Mouse (Mus musculus): ENCODE results near the gene Dync1li1. TPM values are rescaled to one million over a fixed set of nuclear protein-coding genes. Genes with fewer than 3 reads are reported as not detected.

The Dync1li1 gene
- total RNA-seq, 2 experiments from 2014 or later, result 44.3 to 46.6 TPM

DNA sequence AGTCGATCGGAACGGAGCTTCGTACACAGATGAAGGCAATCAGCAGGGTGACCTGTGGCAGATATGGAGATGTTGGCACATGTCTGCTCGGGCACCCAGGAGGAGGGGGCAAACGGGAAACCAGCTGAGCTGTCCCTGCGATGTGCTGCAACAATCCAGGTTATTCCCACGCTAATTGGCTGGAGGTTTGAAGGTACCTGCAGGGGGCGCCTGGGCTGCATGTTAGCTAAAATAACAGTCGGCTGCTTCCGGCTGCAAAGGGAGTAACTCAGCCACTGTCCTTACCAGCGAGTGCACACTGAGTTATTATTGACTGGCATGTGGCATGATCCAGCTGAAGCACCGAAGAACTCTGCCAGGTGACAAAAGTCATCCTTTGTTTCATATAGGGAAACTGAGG, 74.8 kb downstream of the Dync1li1 start:
- peak in 1 of 2 experiments; percentile 49 for DNase-seq (ENCODE audit: low spot score in 2 of 2)

DNA sequence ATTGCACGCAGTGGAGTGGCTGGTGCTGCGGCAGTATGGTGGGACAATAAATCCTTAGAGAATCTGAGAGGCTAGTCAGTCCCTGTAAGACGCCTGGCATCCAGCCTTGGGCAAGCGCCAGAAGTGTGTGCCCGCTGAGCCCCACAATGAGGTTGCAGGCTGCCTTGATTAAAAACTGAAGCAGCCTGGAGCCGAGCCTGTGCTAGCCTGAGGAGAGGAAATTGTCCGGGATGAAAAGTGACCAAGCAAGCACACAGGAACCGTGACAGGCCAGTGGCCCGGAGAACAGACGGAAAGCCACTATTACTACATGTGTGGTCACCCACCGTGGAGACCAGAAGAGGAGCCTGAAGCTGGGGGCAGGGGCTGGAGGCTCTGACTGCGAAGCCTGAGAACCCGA, 78.4 kb downstream of the Dync1li1 start:
- DNase-seq (ENCODE audit: low spot score in 2 of 2), result peak in 1 of 2 experiments; percentile 44

DNA sequence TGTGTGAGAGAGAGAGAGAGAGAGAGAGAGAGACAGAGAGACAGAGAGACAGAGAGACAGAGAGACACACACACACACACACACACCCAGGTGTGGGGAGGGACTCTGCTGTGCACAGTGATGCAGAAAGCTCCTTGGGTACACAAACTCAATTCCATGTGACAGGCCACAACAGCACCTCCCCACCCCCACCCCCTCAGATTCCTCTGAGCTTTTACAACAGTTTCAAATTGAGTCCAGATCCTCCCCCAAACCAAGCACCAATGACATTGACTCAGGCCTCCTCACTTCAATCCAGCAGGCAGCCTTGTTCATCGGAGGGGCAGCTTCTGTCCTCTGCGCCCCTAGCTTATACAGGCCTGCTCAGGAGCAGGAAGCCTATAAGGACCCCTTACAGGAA, 78.9 kb downstream of the Dync1li1 start:
- DNase-seq (ENCODE audit: low spot score in 2 of 2), result no peak

GRCm38 (mm10) chr9:114768066-114768465, 79.5 kb downstream of the Dync1li1 start:
- no peak for DNase-seq (ENCODE audit: low spot score in 2 of 2)

GRCm38 (mm10) chr9:114770224-114770623, 81.6 kb downstream of the Dync1li1 start:
- no peak for DNase-seq (ENCODE audit: low spot score in 2 of 2)

- no peak for DNase-seq (ENCODE audit: low spot score in 2 of 2)
Measured at GRCm38 (mm10) chr9:114771565-114771964, 83.0 kb downstream of the Dync1li1 start.

Other genes with a start within 250 kb of the Dync1li1 start
- not detected for gene Ccr4, start 183.9 kb upstream of the Dync1li1 start, total RNA-seq (2021)
- not detected for gene C130032M10Rik, start 173.1 kb upstream of the Dync1li1 start, total RNA-seq (2021)
- under 1 TPM; 0.05 to 0.07 TPM for gene Trim71, start 124.4 kb upstream of the Dync1li1 start, total RNA-seq (2021)
- gene Cnot10, start 48.6 kb upstream of the Dync1li1 start, total RNA-seq (2021), result 10 to 100 TPM; 31.3 to 37.0 TPM
- 10 to 100 TPM; 22.0 to 22.4 TPM for gene Cmtm6, start 42.3 kb downstream of the Dync1li1 start, total RNA-seq (2021)
- gene Cmtm7, start 93.1 kb downstream of the Dync1li1 start, total RNA-seq (2021), result 10 to 100 TPM; 27.5 to 32.2 TPM
- 1 to 10 TPM; 3.3 to 3.9 TPM for gene Cmtm8, start 155.4 kb downstream of the Dync1li1 start, total RNA-seq (2021)
- gene Gpd1l, start 245.2 kb downstream of the Dync1li1 start, total RNA-seq (2021), result 10 to 100 TPM; 26.6 to 27.0 TPM